Mouse (Mus musculus): Measurements from ENCODE around the gene 1300017J02Rik. TPM values are rescaled to one million over a fixed set of nuclear protein-coding genes. Genes with fewer than 3 reads are reported as not detected.

Gene 1300017J02Rik
- total RNA-seq, 2 experiments from 2014 or later = not detected

GRCm38 (mm10) chr9:103275676-103276075 is 29.2 kb downstream of the 1300017J02Rik start:
- no peak for ATAC-seq (replicated peaks; ENCODE audit: poor library complexity, severe bottlenecking)

- ATAC-seq (replicated peaks; ENCODE audit: poor library complexity, severe bottlenecking) = no peak
Observed at GRCm38 (mm10) chr9:103274819-103275218, 30.1 kb downstream of the 1300017J02Rik start.

DNA sequence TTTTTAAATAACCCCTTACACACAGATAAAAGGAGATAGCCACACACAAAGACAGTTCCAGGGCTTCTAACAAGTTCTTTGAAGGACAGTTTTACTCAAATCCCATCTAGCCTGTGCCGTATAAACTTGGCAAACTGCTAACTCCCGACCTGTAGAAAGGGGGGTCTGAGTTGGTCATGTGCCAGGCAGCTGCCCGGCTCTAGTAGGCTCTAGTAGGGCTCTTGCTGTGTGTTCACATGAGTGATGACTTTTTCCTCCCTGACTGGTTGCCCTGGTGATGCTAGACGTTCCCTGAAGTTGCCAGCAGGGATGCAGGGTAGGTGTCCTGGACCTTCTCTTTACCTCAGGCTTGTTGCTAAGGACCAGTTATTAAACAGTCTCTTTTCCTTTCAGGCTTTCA is 33.8 kb downstream of the 1300017J02Rik start:
- ATAC-seq (replicated peaks; ENCODE audit: poor library complexity, severe bottlenecking) = no peak

DNA sequence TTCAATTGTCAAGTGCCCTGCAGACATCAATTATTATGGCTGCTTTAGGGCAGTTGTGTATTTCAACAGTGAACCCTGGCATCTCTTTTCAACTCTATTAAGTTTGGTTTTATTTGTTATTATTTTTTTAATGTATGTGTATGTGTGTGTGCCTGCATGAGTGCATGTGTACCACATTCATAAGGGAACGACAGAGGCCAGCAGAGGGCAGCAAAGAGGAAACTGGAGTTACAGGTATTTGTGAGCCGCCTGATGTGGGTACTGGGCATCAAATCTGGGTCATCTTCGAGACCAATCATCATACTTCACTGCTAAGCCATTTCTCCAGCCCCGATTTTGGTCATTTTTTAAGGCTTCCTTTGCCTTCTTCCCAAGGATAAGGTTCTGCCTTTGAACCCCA is 39.1 kb downstream of the 1300017J02Rik start:
- ATAC-seq (replicated peaks; ENCODE audit: poor library complexity, severe bottlenecking) = no peak

DNA sequence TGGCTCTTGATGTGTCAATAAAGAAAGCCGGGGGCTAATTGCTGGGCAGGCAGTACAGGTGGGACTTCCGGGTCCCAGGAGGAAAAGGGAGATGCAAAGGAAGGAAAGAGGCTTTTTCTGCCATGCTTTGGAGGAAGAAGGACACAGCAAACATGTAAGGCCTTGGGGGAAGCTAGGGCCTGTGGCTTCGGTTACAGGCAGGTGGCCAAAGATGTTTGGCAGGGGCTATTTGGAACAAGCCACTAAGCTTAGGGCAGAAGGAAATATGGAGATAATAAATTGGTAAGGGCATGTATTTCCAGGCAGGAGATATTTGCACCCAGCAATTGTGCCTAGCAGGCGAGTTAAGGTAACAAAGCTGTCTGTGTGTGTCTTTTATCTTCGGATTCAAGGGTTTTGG is 52.0 kb downstream of the 1300017J02Rik start:
- ATAC-seq (replicated peaks; ENCODE audit: poor library complexity, severe bottlenecking) = no peak

DNA sequence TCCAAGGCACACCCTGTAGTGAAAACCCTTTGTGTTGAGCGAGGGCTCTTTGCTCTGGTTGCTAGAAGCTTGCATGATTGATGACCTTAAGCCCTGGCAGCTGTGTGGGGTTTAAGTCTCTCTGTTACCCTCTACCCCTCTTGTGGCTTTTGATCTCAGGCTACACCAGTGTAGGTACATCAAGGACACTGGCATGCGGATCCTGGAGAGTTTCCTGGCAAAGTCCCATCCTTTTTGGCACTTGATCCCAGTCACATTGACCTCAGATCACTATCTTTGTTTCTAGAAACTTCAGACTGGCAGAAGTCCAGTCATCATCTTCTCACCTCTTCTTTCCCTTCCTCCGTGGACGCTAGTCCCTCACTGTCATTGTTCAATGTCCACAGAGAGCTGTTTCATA is 56.3 kb downstream of the 1300017J02Rik start:
- ATAC-seq (replicated peaks; ENCODE audit: poor library complexity, severe bottlenecking) = no peak

DNA sequence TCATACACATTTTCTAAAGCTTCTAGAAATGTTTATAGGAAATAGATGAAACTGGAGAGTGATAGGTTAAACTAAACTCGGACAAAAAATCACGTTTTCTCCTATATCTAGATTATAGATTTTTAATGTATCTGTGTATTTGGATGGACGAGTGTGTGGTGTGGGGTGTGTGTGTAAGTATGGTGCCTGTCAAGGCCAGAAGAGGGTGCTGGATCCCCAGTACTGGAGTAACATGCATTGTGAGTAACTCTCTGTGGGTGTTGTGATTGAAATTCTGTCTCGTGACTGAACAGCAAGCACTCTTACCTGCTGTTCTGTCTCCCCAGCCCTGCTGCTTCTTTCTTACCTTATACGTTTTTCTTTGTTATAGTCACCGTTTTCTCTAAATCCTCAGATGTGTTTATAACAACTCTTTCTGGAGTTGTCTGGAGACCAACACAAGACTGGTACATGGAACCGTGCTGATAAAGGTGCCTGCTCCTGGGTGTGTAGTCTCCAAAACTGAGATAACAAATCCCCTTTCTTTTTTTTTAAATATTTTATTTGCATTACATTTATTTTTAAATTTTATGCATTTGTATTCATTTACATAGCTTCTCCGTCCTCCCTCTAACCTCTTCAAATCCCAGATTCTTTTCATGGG is 58.2 kb downstream of the 1300017J02Rik start:
- ATAC-seq (replicated peaks; ENCODE audit: poor library complexity, severe bottlenecking) = no peak

- ATAC-seq (replicated peaks; ENCODE audit: poor library complexity, severe bottlenecking) = no peak
Observed at GRCm38 (mm10) chr9:103243640-103244039, 61.2 kb downstream of the 1300017J02Rik start.

DNA sequence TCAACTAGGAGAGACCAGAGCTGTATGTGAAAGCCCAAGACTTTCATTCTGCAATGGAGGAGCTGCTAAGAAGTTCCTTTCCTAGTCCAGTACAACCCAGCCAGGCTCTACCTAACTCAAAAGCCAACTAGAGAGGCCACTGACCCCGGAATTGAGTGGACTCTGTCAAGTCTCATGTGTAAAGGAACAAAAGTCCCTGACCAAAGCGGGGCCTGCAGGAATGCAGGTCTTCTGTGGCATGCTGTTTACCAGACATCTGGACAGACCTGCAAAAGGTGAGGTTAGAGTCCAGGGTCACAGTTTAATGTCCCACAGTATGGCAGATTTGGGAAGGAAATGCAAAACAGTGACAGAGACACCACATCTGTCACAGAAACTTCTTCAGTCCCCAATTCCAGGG is 63.7 kb downstream of the 1300017J02Rik start:
- no peak for ATAC-seq (replicated peaks; ENCODE audit: poor library complexity, severe bottlenecking)

GRCm38 (mm10) chr9:103239471-103239870 is 65.4 kb downstream of the 1300017J02Rik start:
- ATAC-seq (replicated peaks; ENCODE audit: poor library complexity, severe bottlenecking) = no peak

DNA sequence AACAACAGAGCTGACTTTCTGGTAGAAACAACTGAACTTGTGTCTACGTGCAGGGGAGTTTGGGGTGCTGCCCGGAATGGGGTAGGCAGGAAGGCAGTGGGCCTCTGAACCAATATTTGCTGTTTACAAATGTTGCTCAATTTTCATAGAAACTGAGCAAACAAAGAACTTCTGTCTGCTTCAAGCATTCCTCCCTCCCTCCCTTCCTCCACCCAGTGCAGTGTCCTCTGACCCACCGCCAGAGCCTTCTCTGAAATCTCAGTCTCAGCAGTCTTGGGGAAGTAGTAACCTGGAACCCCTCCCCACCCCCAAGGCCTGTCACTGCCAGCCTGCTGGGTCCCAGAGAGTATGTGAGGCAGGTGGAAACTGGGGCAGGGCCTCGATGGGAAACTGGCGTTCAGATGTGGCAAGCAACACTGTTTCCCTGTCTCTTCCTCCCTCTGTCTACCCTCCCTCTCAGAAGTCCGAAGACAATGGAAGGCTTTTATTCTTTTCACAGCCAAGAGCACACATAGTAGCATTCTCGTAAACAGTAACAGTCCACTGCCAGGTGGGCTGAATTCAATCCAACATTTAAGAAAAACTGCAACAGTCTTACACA is 70.2 kb downstream of the 1300017J02Rik start:
- ATAC-seq (replicated peaks; ENCODE audit: poor library complexity, severe bottlenecking) = peak; percentile 21

DNA sequence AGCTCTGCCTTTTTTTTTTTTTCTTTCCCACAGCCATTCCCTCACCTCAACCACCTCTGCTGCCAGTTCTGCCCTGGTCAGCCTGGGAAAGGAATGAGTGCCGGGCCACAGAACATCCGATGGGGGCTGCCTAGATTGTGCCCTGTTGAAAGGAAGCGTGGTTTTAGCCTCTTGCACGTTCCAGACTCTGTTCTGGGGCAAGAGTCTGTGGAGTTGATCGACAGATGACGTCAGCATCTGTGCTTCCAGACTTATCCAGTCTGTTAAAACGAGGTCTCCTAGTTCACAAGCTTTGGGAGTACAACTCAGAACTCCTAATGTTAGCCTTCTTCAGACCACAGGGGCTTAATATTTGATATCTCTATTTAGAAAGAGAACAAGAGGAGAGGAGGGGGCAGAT is 70.8 kb downstream of the 1300017J02Rik start:
- no peak for ATAC-seq (replicated peaks; ENCODE audit: poor library complexity, severe bottlenecking)

DNA sequence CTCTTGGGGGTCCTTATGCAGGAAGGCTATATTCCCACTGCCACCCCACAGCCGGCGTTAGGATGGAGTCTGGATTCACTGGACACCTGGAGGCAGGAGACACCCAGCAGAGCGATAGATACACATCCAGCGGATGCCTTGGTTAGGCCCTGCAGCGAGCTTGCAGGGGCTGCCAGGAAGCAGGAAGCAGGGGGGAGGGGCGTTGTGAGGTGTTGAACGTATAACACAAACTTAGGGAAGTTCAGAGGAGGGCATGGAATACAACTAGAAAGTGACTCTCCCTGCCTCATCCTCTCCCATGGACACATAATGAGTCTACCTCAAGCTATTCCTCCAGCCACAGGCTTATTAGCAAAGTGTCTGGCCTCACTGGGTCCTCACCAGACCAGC is 71.9 kb downstream of the 1300017J02Rik start:
- no peak for ATAC-seq (replicated peaks; ENCODE audit: poor library complexity, severe bottlenecking)

DNA sequence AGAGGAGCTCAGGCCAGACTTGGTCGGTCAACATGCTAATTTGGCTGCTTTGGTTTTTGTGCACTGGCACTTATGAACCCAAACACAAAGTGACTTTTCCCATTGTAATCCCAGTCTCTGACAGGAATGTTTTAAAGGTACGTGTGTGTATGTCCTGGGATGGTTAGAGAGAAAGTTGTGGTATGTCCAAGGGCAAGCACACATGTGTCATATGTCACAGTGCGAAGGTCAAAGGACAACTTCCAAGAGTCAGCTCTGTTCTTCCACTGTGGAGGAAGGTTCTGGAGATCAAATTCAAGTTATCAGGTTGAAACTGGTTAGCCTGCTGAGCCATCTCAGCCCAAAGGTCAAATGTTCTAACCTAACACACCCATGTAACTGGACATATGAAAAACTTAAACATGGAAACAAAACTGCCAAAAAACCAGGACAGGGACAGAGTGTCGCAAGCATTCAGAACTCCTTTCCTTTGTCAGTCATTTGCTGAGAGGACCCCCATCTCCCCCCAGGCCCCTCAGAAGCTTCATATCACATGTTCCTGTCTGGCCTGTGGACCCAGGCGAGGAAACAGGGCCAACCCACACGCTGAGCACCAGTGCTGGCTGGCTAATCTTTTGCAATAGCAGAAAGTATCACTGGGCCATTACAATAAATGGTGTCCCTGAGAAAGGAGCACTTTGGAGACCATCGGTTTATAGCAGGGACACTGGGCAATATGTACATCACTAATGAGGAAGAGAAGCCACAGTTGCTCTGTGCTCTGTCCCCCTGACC is 72.5 kb downstream of the 1300017J02Rik start:
- ATAC-seq (replicated peaks; ENCODE audit: poor library complexity, severe bottlenecking) = no peak

- peak; percentile 78 for ATAC-seq (replicated peaks; ENCODE audit: poor library complexity, severe bottlenecking)
Observed at GRCm38 (mm10) chr9:103230151-103230951, 74.5 kb downstream of the 1300017J02Rik start, which contains the start of the genes Gm20425 and Trf. Gene Gm20425 (minus strand): TSS chr9:103230307. Gene Trf (minus strand): TSS chr9:103230444.

GRCm38 (mm10) chr9:103229037-103229867 is 75.6 kb downstream of the 1300017J02Rik start:
- ATAC-seq (replicated peaks; ENCODE audit: poor library complexity, severe bottlenecking) = no peak

DNA sequence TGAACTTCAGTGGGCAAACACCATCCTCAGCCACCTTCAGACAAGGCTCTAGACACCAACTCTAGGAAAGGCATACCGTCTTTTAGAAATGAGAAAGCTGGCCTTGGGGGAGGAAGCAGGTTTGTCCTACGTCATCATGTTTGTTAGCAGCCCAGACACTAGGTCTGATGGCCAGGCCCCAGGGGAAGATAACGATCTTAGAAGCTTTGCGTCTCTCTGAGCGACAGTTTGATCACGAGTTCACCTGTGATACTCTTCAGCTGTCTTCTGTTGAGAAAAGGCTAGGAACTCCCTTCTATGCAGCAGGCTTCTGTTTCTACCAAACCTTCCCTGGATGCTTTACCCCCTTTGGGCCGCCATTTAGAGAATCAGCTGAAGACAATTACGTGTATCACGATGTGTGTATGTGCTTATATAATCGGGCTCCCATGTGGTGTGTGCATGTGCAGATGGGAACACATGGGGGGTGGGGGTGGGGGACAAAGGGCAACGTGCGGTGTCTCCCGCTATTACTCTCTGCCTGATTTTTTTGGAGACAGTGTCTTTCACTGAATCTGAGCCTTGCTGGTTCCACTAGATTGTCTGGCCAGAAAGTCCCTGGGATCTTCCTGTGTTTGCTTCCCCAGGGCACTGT is 76.4 kb downstream of the 1300017J02Rik start:
- ATAC-seq (replicated peaks; ENCODE audit: poor library complexity, severe bottlenecking) = no peak

GRCm38 (mm10) chr9:103227760-103228159 is 77.1 kb downstream of the 1300017J02Rik start:
- no peak for ATAC-seq (replicated peaks; ENCODE audit: poor library complexity, severe bottlenecking)

- no peak for ATAC-seq (replicated peaks; ENCODE audit: poor library complexity, severe bottlenecking)
Observed at GRCm38 (mm10) chr9:103226806-103227205, 78.1 kb downstream of the 1300017J02Rik start.
